Mouse (Mus musculus) urinary bladder, postnatal 14 days (tissue): Measurements from ENCODE around the gene Dnal4.
A peak's percentile ranks its signal among the peaks of the same experiment; 100 is the strongest.

Experiments used
- DNase-seq: peaks from one replicate; pipeline ENCODE4 v3.0.0; 2021; ENCODE audit warnings: low spot score

Dnal4 gene

DNA sequence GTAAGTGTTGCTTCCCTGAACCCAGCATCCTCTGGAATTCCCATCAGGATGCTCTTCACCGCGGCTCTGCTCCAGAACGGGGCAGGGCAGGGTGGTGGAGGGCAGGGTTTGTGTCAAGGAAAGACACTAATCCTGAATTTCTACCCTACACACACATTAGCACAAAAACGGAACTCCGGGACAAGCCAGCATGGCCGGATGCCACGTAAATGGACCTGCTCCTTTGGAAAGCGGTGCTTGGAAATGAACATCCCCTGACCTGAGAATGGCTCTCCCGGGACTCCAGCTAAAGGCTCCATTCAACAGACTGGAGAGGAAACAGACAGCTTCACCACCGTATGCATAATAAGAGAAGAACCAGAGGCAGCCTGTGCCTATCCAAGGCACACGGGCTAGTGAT, 23.1 kb upstream of the Dnal4 start:
- no peak for DNase-seq

GRCm38 (mm10) chr15:79798591-79798990, 20.9 kb upstream of the Dnal4 start:
- no peak for DNase-seq

DNA sequence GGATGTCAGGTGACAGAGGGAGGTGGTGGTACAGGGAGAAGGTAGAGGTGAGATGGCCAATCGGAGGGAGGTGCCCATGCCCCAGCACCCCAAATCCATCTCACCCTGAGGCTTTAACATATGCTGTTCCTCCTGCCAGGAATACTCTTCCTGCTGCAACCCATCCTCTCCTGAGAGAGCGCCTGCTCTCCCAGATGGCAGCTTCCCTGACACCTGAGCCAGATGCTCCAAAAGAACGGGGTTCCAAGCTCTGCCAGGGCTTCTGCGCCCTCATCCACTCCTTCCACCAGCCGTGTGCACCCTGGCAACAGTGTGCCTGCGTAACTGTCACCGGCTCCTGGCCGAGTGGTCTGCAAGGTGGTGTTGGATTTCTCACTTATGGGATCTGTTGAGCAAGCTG, 20.0 kb upstream of the Dnal4 start:
- no peak for DNase-seq

DNA sequence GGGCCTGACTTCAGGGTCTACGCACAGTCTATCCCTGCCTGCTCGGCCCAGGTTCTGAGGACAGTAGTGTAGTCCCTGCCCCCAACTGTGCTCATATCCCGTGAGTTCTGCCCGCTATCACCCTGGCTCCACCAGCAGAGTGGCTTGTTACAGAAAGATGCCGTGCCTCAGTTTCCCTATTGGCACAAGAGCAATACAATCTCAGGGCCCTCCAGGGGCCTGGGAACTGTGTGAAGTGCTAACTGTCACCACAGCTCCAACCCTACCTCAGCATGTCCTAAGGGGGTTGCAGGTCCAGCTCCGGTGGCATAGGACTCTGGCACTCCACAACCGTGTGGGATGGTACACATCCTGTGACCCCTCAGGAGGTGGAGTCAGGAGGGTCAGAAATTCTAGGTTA, 19.4 kb upstream of the Dnal4 start:
- DNase-seq: no peak

DNA sequence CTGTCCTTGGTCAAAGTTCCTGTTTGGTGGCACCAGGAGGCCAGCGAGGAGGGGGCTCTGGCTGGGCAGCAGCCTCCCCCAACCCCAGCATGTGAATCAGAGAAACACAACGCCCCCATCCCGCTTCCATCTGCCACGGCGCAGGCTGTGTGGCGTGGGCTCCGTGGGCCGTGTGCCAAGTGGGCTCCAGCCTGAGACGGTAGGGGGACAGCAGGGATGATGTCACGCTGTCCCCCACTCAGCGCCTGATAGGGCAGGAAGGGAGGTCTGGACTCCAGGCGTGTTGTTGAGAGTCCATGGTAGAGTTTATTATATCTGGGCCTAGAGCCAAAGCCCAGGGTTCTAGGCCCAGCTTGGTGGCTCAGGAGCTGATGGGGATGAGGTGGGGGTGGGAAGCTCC, 18.6 kb upstream of the Dnal4 start:
- no peak for DNase-seq

GRCm38 (mm10) chr15:79794173-79794572, 16.5 kb upstream of the Dnal4 start:
- no peak for DNase-seq

DNA sequence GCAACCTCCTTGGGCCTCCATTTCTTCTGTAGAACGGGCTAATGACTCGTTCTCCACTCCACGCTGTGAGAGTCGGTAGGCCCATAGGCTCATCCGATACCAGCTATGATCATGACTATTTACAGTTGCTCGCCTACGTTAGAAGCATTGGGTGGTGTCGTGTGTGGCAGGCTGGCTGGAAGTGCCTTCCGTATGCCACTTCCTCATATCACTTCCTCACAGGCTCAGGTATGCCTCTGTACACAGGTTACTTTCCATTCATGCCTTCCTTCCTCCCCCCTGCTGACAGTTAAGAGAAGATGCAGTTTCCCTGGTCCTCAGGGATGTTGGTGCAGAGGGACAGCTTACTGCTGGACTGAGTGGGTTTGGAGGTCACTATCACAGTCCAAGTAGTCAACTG, 15.4 kb upstream of the Dnal4 start:
- DNase-seq: no peak

DNA sequence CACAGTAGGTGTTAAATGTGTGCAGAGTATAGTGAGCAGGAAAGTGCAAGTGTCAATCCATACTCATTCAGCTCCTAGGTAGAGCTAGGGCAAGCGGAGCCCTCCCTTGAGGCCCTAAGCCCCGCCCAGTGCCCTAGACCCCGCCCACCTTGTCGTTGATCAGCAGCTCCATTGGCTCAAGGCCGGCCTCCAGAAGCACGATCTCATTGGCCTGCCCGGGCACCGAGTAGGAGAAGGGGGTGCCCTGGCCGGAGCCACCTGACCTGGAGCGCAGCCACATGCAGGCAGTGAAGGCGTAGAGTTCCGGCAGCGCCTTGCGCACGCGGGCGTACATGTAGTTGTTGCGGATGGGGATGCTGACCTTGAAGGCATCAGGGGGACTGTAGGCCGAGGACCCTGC, 14.8 kb upstream of the Dnal4 start:
- no peak for DNase-seq

DNA sequence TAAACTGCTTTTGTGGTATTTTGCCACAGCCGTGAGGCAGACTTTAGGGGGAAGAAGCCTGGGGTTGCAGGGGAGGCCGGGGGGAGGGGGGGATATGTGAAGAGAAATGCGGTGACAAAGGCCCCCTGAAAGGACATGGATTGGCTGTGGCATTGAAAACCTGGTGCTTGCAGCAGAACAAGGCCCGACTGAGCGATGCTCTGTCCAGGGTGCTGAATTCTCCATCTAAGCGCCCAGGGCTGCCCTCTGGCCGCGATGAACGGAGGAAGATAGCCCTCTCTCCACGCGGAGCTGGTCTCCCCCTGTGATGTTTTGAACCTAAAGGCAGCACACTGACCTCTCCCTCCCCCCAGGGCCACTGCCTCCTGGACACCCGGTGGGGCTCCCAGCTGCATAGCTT, 13.9 kb upstream of the Dnal4 start:
- peak; percentile 69 for DNase-seq

DNA sequence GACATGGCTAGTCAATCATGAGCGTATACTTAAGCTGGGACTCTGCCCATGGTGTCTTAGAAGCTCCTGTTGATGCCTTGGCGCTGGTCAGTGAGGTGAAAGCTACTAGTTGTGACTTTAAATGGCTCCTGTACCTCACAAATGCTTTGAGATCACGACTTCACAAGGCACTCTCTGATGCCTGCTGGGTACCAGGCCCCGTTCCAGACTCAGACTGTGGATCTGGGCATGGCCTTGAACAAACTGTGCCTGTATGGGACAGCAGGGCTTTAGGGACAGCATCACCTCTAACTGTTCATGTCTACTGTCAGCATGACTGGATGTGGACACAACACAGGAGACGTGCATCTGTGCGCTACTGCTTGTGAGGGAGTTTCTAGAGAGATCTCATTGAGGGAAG, 13.3 kb upstream of the Dnal4 start:
- DNase-seq: no peak

DNA sequence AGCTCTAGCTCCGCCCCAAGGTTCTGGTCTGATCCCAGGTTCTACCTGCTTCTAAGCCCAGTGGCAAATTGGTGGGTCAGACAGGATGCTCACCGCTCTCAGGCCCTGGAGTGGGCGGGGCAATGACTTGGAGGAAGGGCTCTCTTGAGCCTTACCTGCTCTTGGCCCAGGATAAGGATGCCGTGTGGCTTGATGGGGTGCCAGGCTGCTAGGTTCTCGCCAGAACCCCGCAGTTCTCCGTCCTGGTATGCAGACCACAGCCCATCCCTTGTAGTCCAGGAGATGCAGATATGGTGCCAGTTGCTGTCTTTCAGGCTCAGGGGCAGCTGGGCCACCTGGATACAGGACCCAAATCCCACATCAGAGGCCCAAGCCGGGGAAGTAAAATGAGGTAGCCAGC, 12.5 kb upstream of the Dnal4 start:
- DNase-seq: no peak

GRCm38 (mm10) chr15:79787815-79788214, 10.2 kb upstream of the Dnal4 start:
- no peak for DNase-seq

GRCm38 (mm10) chr15:79785056-79785455, 7.4 kb upstream of the Dnal4 start:
- no peak for DNase-seq

- DNase-seq: no peak
These were observed 2.0 kb downstream of the Dnal4 start for GRCm38 (mm10) chr15:79775662-79776061.

DNA sequence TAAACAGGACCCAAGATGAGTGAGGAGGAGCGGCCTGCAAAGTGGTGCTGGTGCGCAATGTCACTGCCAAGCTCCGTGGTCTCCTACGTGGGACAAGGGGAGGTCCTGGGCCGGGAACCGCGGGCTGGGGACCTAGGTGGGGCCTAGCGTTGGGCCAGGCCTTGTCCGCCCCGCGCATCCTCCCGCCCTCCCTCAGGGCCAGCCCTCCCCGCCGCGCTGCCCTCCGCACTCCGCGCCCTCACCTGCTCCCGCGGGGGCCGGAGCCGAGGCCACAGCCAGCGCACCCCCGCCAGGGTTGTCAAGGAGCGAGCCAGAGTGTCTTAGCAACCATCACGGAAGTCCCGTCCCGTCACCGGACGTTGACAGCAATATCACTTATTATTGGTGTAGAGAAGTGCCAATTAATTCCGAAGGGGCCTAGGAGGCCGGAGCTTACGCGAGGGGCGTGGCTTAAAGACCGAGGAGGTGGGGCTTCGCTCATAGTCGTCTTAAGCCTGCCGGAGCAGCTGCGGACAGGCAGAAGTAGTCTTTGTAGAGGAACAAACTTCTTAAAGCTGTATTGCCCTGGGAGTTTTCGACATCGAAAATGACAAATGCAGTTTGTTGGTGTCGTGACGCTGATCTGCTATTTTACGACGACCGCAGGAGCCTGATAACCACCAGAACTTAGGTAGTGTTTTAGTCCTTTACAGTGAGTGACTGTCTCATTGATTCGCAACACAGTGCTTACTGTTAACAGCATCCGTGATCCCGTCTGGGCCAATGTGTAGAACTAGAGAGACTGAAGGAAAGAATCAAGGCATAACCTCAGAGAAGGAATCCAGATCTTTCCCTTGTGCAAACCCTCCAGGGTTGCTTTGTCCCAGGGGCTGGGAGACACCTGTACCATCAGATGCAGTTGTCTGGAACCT, 3.3 kb downstream of the Dnal4 start:
- peak; percentile 98 for DNase-seq

GRCm38 (mm10) chr15:79770629-79771240, 6.9 kb downstream of the Dnal4 start:
- no peak for DNase-seq

GRCm38 (mm10) chr15:79768302-79768701, 9.3 kb downstream of the Dnal4 start:
- no peak for DNase-seq

- no peak for DNase-seq
These were observed 10.2 kb downstream of the Dnal4 start for GRCm38 (mm10) chr15:79767327-79767961.

DNA sequence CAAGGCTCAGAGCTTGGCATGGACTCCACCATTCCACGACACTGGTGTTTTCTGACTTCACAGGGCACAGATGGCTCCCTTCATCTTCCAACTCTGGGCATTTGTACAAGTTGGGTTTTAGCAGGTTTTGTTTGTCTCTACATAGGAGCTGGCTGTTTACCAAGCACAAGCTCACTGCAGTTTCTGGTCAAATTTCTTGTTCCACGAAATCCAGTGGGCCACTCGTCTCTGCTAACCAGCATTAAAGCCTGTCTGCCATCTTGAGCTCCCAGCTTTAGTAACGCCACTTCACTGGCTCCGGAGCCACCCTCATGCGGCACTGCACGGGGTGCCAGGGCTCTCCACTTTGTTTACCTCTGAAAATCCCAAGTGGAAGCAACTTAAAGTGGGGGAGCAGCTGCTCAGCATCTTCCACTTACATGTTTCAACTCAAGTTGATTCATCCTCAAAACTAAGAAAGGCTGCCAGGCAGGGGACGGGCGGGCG, 11.0 kb downstream of the Dnal4 start:
- no peak for DNase-seq

DNA sequence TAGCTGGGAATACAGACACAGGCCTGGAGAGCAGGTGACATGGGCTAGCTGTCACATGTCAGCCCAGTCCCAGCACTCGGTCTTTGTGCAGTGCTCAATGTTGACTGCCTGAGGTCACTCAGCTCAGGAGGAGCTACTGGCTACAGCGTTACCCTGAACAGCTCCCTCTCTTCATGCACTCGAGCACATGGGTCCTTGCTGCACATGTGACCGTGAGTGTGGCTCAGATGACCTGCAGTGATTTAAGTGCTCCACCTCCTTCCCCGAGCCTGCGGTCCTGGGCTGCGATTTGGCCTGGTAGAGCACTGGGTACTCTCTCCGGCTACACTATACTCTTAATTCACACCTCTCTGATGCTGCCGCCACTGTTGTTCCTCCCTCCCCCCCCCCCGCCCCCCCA, 11.5 kb downstream of the Dnal4 start:
- no peak for DNase-seq

DNA sequence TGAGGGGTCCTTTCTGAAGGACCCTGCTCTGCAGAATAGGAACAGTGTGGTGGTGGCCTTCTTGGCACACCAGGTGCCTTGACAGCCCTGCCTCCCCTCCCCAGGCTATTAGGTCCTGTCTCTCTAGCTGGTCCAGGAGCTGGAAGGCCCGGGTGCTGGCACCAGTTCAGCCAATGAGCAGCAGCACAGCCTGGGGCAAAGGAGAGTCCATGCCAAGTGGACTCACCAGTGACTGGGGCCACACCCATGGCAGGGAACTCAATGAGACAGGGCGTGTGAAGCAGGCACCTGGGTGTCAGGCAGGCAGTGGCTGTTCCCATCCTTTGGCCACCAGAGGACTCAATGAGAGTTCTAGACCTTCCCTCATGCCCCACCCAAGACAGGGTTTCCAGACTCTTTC, 12.3 kb downstream of the Dnal4 start:
- DNase-seq: peak; percentile 64

GRCm38 (mm10) chr15:79764539-79765267, 12.9 kb downstream of the Dnal4 start:
- DNase-seq: no peak
